In genomic region chr2:166474601-166475000, GRCm38 (mm10) we compare ENCODE assay signal across 20 mouse cellular contexts.
DNase-seq lines count a peak whose midpoint lies in the region; ATAC-seq and TF ChIP-seq lines count a peak whose summit lies in the region.
"Had no signal": no experiment of that assay in that cellular context is flagged by ENCODE, and none has a peak within 500 bp of the region (broad histone marks: within the 10 kb centered on the region; RNA-seq: fewer than 3 reads in every experiment).

No protein-coding gene starts in this region.

- no peaks in the 10 kb centered on the region for H3K27me3 ChIP-seq in forebrain, postnatal 0 days (ENCODE audit: insufficient read depth, low read length)
- H3K27me3 ChIP-seq in forebrain, embryonic 11.5 days (ENCODE audit: control insufficient read depth, insufficient read depth, low read length), result no peaks in the 10 kb centered on the region
- no peaks in the 10 kb centered on the region for H3K27me3 ChIP-seq in hindbrain, postnatal 0 days (ENCODE audit: insufficient read depth, low read length)
- H3K27me3 ChIP-seq: neural tube, embryonic 12.5 days had no signal

- H3K4me1 ChIP-seq in forebrain, postnatal 0 days (ENCODE audit: insufficient read depth), result no peaks in the 10 kb centered on the region; the same call in 1 of the 2 replicates
- peaks cover 2% of the 10 kb centered on the region; the same call in 1 of the 2 replicates for H3K4me1 ChIP-seq in forebrain, embryonic 11.5 days (replicated peaks; ENCODE audit: control insufficient read depth, insufficient read depth, low read length)
- peaks cover 11% of the 10 kb centered on the region; the same call in 1 of the 2 replicates for H3K4me1 ChIP-seq in hindbrain, postnatal 0 days (ENCODE audit: insufficient read depth, low read length)

- 0 out of 2 replicates have a peak overlapping the region, but pooled peaks have one; percentile 2 for H3K27ac ChIP-seq in forebrain, postnatal 0 days (ENCODE audit: low read depth, low read length)
- H3K27ac ChIP-seq in forebrain, embryonic 11.5 days (ENCODE audit: low read depth, low read length), result no peak overlapping the region
- 0 out of 2 replicates have a peak overlapping the region, but pooled peaks have one; percentile 7 for H3K27ac ChIP-seq in hindbrain, postnatal 0 days
- H3K27ac ChIP-seq: kidney, postnatal 0 days; liver, embryonic 14.5 days; neural tube, embryonic 12.5 days had no signal

- H3K4me2 ChIP-seq in forebrain, postnatal 0 days (ENCODE audit: low read depth), result no peak overlapping the region
- no peak overlapping the region for H3K4me2 ChIP-seq in forebrain, embryonic 11.5 days (ENCODE audit: low read depth, low read length, severe bottlenecking)
- no peak overlapping the region for H3K4me2 ChIP-seq in hindbrain, postnatal 0 days (ENCODE audit: low read depth, low read length)
- H3K4me2 ChIP-seq: heart, embryonic 11.5 days; neural tube, embryonic 12.5 days had no signal

- ATAC-seq in forebrain, postnatal 0 days, result peak; percentile 62; the same call in 1 of the 2 replicates
- no peak for ATAC-seq in forebrain, embryonic 11.5 days (replicated peaks; ENCODE audit: low FRiP score)
- ATAC-seq in hindbrain, postnatal 0 days, result no peak
- ATAC-seq: activated CD4-positive, CD25-positive, alpha-beta regulatory T cell, adult 4 months had no signal

- H3K36me3 ChIP-seq in forebrain, postnatal 0 days (ENCODE audit: insufficient read depth), result no peaks in the 10 kb centered on the region
- no peaks in the 10 kb centered on the region for H3K36me3 ChIP-seq in forebrain, embryonic 11.5 days (ENCODE audit: control insufficient read depth, insufficient read depth, low read length)
- H3K36me3 ChIP-seq in hindbrain, postnatal 0 days (ENCODE audit: insufficient read depth, low read length), result no peaks in the 10 kb centered on the region
- H3K36me3 ChIP-seq: G1E; neural tube, embryonic 12.5 days had no signal

- WGBS in forebrain, postnatal 0 days, result 41% methylated on average over 12 of the region's 12 CpGs
- 72% methylated on average over 12 of the region's 12 CpGs for WGBS in forebrain, embryonic 11.5 days
- 41% methylated on average over 12 of the region's 12 CpGs for WGBS in hindbrain, postnatal 0 days

- H3K4me3 ChIP-seq in forebrain, postnatal 0 days (ENCODE audit: low read depth, low read length), result no peak overlapping the region
- no peak overlapping the region for H3K4me3 ChIP-seq in forebrain, embryonic 11.5 days (ENCODE audit: low read depth, low read length)
- H3K4me3 ChIP-seq in hindbrain, postnatal 0 days (ENCODE audit: low read length), result no peak overlapping the region
- H3K4me3 ChIP-seq: neural tube, embryonic 12.5 days had no signal

- no peak for DNase-seq in forebrain, postnatal 0 days
- no peak for DNase-seq in forebrain, embryonic 11.5 days (ENCODE audit: low spot score)
- DNase-seq in left cerebral cortex, adult 18-20 months (ENCODE audit: low spot score in 2 of 2), result peak; percentile 18 to 39
- DNase-seq in left cerebral cortex, adult 8-10 months (ENCODE audit: low spot score in 2 of 2), result no peak
- DNase-seq in right cerebral cortex, adult 18-20 months, result peak; percentile 57
- no peak for DNase-seq in right cerebral cortex, postnatal 10 days (ENCODE audit: low spot score in 2 of 2)
- DNase-seq in hindbrain, postnatal 0 days (ENCODE audit: low spot score), result no peak
- DNase-seq in retina, postnatal 1 day, result no peak
- DNase-seq: adrenal gland, postnatal 10 days; cerebellum, adult 11 months; cerebellum, postnatal 10 days; heart, postnatal 10 days; kidney, adult 18-20 months; thymus, postnatal 25 days had no signal

- H3K9me3 ChIP-seq in forebrain, postnatal 0 days (ENCODE audit: low read length), result no peaks in the 10 kb centered on the region
- H3K9me3 ChIP-seq in forebrain, embryonic 11.5 days (ENCODE audit: control insufficient read depth, low read length), result no peaks in the 10 kb centered on the region
- no peaks in the 10 kb centered on the region for H3K9me3 ChIP-seq in hindbrain, postnatal 0 days (ENCODE audit: low read length)
- H3K9me3 ChIP-seq: neural tube, embryonic 12.5 days had no signal

- no peak overlapping the region for H3K9ac ChIP-seq in forebrain, postnatal 0 days
- no peak overlapping the region for H3K9ac ChIP-seq in forebrain, embryonic 11.5 days (ENCODE audit: low read length)
- H3K9ac ChIP-seq in hindbrain, postnatal 0 days (replicated peaks; ENCODE audit: low read length), result no peak overlapping the region
- H3K9ac ChIP-seq: liver, embryonic 14.5 days; neural tube, embryonic 12.5 days had no signal

- TF ChIP-seq CTCF in forebrain, postnatal 0 days (IDR thresholded peaks at IDR 0.05; ENCODE audit: low read depth), result no peak
- no peak for TF ChIP-seq CTCF in hindbrain, postnatal 0 days (IDR thresholded peaks at IDR 0.05; ENCODE audit: low read depth)

Comparison
In these comparisons a context has a peak if more than half of its experiments do, and no peak if none do; other contexts are left out.
1. DNase-seq: peak in left cerebral cortex, adult 18-20 months (2 of 2) and right cerebral cortex, adult 18-20 months (single experiment); none in forebrain, postnatal 0 days (single experiment), forebrain, embryonic 11.5 days (single experiment), left cerebral cortex, adult 8-10 months (0 of 2), right cerebral cortex, postnatal 10 days (0 of 2), hindbrain, postnatal 0 days (single experiment) and retina, postnatal 1 day (single experiment).